Mouse (Mus musculus): ENCODE measurements around the gene 9930111J21Rik1.
"Not testable (repeated sequence)": the region's sequence is repeated elsewhere in the genome, so short reads cannot be mapped to it uniquely, and the experiment has no call there.

Gene 9930111J21Rik1

GRCm38 (mm10) chr11:48913611-48914010, 65.6 kb downstream of the 9930111J21Rik1 start:
- CTCF ChIA-PET: no interaction called here

GRCm38 (mm10) chr11:48908459-48908858, 70.7 kb downstream of the 9930111J21Rik1 start:
- CTCF ChIA-PET: no interaction called here

GRCm38 (mm10) chr11:48902021-48902420, 77.2 kb downstream of the 9930111J21Rik1 start, which contains the start of gene Gm5431:
TSS of gene Gm5431 (minus strand) at chr11:48902214.
- CTCF ChIA-PET: no interaction called here

- CTCF ChIA-PET: not testable (repeated sequence)
Observed at GRCm38 (mm10) chr11:48901567-48901930, 77.6 kb downstream of the 9930111J21Rik1 start.

- CTCF ChIA-PET: interaction anchor here (0.5 kb wide), 1 partner anchor 66 kb away, joined by 3 read pairs; no protein-coding TSS in a partner anchor
Observed at GRCm38 (mm10) chr11:48900654-48901566, 78.3 kb downstream of the 9930111J21Rik1 start.

- CTCF ChIA-PET: no interaction called here
Observed at GRCm38 (mm10) chr11:48898812-48899431, 80.3 kb downstream of the 9930111J21Rik1 start.

All from spleen, embryonic (tissue).